Mouse (Mus musculus) gastrocnemius, adult 2 months (tissue): ENCODE data around the gene Gm17087. TPM values are rescaled to one million over a fixed set of nuclear protein-coding genes. Genes with fewer than 3 reads are reported as not detected.

Experiments
- DNase-seq: peaks from one replicate; pipeline ENCODE4 v3.0.0; 2022
- H3K27ac ChIP-seq: fragments of 200-600 bp; 2 replicates; pipeline ENCODE4 v1.8.1; 2022; ENCODE audit warnings: mild to moderate bottlenecking
- H3K4me3 ChIP-seq: fragments of 200-600 bp; 2 replicates; pipeline ENCODE4 v1.8.1; 2022; ENCODE audit warnings: mild to moderate bottlenecking, moderate library complexity
- CTCF ChIP-seq: fragments of 200-600 bp; IDR thresholded peaks from 2 replicates; pipeline ENCODE4 v1.8.1; 2022; ENCODE audit warnings: antibody characterized with exemption, mild to moderate bottlenecking, moderate library complexity
- intact Hi-C: fragments of 180-260 bp; cut with DNase I; formaldehyde crosslinking; loops from one replicate; pipeline ENCODE4 v1.15.1; 2025
- total RNA-seq, 2 experiments: library from RNA; stranded (reverse); gene quantifications; 2 replicates each; pipeline ENCODE4 v1.2.3; 2021

The Gm17087 gene
- total RNA-seq, 2 experiments from 2014 or later: not detected

DNA sequence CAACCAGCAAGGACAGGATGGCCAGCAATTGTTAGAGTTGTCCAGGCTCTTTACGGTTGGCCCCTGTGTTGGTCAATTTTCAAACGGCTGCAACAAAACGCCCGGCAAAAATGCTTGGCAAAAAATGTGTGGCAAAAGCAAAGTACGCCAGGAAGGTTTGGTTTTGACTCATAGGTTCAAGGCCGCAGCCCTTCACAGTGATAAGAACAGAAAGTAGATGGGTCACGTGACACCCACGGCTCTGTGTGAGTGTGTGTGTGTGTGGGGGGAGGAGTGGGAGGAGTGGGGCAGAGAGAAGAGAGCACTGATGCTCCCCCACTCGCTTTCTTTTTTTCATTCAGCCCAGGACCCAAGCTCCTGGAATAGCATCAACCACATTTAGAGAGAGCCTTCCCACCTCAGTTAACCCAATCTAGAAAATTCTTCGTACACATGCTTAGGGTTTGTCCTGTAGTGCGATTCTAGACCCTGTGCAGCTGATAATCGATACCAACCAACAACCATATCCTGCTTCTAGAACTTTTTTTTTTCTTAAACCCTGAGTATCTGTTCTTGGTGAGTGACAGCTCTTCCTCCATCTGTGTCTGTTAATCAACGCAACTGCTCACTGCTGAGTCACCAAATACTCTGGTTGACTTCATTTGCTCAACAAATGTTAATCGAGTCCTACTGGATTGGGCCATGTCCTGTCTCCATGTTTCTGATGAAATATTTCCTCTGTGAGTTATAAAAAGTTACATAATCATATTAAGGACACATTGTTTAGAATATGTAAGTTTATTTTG, 4.5 kb downstream of the Gm17087 start:
- no peak overlapping the region for H3K27ac ChIP-seq
- intact Hi-C loops: no loop called here
- no peak for DNase-seq
- H3K4me3 ChIP-seq: no peak overlapping the region
- no peak for TF ChIP-seq CTCF

DNA sequence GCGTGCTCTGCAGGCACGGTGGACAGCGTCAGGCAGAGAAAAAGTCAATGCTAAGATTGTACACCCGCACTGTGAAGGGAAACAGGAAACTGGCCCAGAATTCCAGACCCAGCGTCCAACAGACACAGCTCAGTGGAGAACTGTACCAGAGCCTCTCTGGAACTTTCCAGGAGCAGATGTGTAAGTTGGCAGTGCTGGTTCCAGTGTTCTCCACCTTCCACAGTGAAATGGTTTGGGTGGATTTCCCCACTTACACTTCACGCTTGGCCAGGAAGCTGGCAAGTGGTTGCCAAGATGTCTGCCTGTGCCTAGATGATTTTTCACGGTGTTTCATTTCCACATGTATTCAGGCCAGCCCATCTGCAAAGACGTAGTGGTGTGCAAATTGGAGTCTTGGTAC, 8.8 kb downstream of the Gm17087 start:
- H3K27ac ChIP-seq: no peak overlapping the region
- intact Hi-C loops: no loop called here
- DNase-seq: no peak
- no peak overlapping the region for H3K4me3 ChIP-seq
- TF ChIP-seq CTCF: no peak

DNA sequence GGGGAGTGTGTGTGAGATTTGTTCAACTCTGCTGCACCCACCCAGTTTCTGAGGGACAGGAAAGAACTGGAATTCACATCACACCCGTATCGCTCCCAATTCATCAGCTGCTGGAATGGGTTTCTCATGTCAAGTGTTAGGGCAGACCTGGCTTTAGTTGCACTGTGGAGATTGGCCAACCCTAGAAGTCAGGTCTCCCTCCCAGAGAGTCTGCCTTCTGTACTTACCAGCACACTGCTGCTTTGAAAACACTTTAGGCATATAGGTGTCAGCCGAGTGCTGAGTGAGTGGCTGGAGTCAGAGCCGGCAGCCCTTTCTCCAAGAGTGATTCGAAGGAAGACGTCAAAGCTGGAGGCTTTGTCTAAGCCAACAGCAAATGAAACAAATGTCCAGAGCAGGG, 10.5 kb downstream of the Gm17087 start:
- Histone ChIP-seq H3K4me3 (no peak overlapping the region), H3K27ac (no peak overlapping the region)
- DNase-seq: no peak
- intact Hi-C loops: no loop called here
- TF ChIP-seq CTCF: no peak

DNA sequence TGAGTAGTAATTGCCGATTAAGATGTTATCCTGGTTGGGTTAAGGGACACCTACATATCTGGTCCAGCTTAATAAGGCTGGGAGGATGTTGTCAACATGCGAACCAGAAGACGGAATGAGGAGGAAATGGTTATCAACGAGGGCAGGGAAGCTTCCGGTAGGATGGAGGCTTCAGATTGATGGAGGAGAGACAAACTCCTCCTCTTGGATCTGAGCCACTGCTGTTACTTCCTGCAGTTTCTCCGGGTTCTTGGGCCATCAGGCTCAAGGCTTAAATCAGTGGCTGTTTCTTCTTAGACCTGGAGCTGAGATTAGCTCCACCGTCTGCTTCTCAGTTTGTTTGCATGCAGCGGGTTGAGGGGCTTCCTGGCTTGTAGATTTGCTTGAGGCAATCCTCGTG, 11.0 kb downstream of the Gm17087 start:
- no peak for TF ChIP-seq CTCF
- DNase-seq: no peak
- no peak overlapping the region for H3K4me3 ChIP-seq
- H3K27ac ChIP-seq: no peak overlapping the region
- intact Hi-C loops: no loop called here

DNA sequence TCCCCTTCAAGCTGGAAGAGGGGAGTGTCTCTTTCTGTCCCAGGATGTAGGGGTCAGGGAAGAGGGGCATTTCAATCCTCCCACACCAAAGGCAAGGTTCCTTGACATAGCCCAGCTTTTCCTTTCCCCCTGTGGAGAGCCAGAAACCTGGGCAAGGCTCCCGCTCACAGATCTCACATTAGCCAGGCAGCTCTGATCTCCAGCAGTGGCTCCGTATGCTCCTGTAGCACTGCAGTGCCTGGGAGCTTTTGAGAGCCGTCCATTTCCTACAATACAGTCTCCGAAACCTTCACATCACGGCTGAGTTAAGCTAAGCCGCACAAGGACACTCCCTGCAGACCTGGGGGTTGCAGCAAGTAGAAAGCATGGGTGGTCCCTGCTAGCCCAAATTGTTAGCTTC, 12.5 kb downstream of the Gm17087 start:
- Histone ChIP-seq H3K27ac (no peak overlapping the region), H3K4me3 (no peak overlapping the region)
- no peak for TF ChIP-seq CTCF
- intact Hi-C loops: no loop called here
- DNase-seq: no peak

GRCm38 (mm10) chr17:8553601-8554000, 13.1 kb downstream of the Gm17087 start:
- intact Hi-C loops: no loop called here
- DNase-seq: no peak
- no peak overlapping the region for H3K27ac ChIP-seq
- no peak for TF ChIP-seq CTCF
- H3K4me3 ChIP-seq: no peak overlapping the region

GRCm38 (mm10) chr17:8552346-8553035, 14.3 kb downstream of the Gm17087 start:
- DNase-seq: peak; percentile 50
- no peak for TF ChIP-seq CTCF
- Histone ChIP-seq H3K27ac (peak overlapping the region; percentile 76), H3K4me3 (peak overlapping the region; percentile 15)
- intact Hi-C loops: no loop called here

GRCm38 (mm10) chr17:8551641-8552040, 15.1 kb downstream of the Gm17087 start:
- TF ChIP-seq CTCF: no peak
- Histone ChIP-seq H3K27ac (no peak overlapping the region), H3K4me3 (no peak overlapping the region)
- DNase-seq: no peak
- intact Hi-C loops: no loop called here

- Histone ChIP-seq H3K27ac (no peak overlapping the region), H3K4me3 (no peak overlapping the region)
- peak; percentile 33; the same call in 1 of the 2 replicates for TF ChIP-seq CTCF
- intact Hi-C loops: no loop called here
- no peak for DNase-seq
Observed at GRCm38 (mm10) chr17:8548733-8549132, 18.0 kb downstream of the Gm17087 start.

DNA sequence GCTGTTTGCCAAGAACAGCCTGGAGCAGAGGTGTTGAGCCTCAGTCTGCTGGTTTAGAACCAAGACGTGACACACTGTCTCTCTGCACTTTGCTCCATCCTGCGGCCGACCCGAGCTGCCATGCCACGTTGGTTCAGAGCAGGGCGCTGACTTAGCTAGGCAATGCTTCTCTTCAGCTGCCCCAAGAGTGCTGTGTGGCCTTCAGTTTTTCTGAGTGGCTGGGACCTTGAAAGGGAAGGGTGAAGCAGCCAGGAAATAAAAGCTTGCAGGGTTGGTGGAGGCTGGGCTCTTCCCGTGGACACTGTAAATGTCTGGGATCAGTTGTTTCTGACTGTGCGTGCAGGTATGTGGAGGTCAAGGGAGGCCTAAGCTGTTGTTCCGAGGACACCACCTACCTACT, 20.4 kb downstream of the Gm17087 start:
- no peak for DNase-seq
- Histone ChIP-seq H3K4me3 (no peak overlapping the region), H3K27ac (no peak overlapping the region)
- no peak for TF ChIP-seq CTCF
- intact Hi-C loops: no loop called here

DNA sequence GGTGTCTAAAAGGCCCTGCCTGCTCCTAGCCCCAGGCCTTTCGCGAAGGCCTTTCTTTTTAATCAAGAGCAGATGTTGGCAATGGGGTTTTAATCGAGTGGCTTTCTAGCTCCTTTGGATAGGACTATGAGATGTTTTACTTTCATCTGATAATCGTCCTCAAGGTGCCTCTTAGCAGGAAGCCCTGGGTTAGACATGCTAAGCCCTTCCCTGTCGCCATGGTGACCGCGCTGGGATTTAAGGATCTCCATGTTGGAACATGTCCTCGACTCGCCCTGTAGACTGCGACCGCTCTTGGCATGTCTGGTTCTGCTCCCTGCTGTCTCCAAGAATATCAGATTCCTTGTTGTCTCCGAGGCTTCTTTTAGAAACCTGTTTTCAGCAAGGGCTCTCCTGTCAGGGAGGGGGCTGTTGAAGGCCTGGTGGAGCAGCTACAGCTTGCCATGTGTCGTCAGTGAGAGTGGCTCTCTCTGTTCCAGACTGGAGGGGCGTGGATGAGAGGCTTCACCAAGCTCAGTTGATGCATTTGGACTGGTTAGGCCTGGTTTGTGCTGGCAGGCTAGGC, 24.7 kb downstream of the Gm17087 start:
- peak; percentile 45 for DNase-seq
- intact Hi-C loops: no loop called here
- peak overlapping the region; percentile 57 for H3K27ac ChIP-seq
- TF ChIP-seq CTCF: no peak
- H3K4me3 ChIP-seq: no peak overlapping the region

- peak; percentile 53 for TF ChIP-seq CTCF
- H3K4me3 ChIP-seq: no peak overlapping the region
- intact Hi-C loops: loop anchor here (5.0 kb wide), 1 partner anchor 54 kb away; no protein-coding TSS in a partner anchor
- no peak for DNase-seq
- no peak overlapping the region for H3K27ac ChIP-seq
Observed at GRCm38 (mm10) chr17:8538102-8538501, 28.6 kb downstream of the Gm17087 start.

- Histone ChIP-seq H3K27ac (no peak overlapping the region), H3K4me3 (no peak overlapping the region)
- intact Hi-C loops: loop anchor here (5.0 kb wide), 1 partner anchor 56 kb away; no protein-coding TSS in a partner anchor
- TF ChIP-seq CTCF: no peak
- no peak for DNase-seq
Observed at GRCm38 (mm10) chr17:8536522-8536921, 30.2 kb downstream of the Gm17087 start.

GRCm38 (mm10) chr17:8533828-8534227, 32.9 kb downstream of the Gm17087 start:
- intact Hi-C loops: no loop called here
- H3K4me3 ChIP-seq: no peak overlapping the region
- peak; percentile 35 for TF ChIP-seq CTCF
- no peak overlapping the region for H3K27ac ChIP-seq
- no peak for DNase-seq
